Mouse (Mus musculus) heart, embryonic 14.5 days (tissue): Measurements from ENCODE around the gene Map3k9. TPM values are rescaled to one million over a fixed set of nuclear protein-coding genes. Genes with fewer than 3 reads are reported as not detected.

Experiments
- ATAC-seq: fragments of 200-750 bp; cut with Nextera tagmentation; 2 replicates; pipeline ENCODE4 v1.8.0; 2017; ENCODE audit warnings: low read depth, moderate TSS enrichment; ENCODE audit not compliant: insufficient number of reproducible peaks, insufficient read depth, low FRiP score
- H3K27ac ChIP-seq, 2 experiments: fragments of 200-500 bp in 1 of 2; fragments of 300-500 bp in 1 of 2; sonication (generic) in 1 of 2; replicated peaks in 1 of 2; 2 replicates each; pipeline ENCODE4 v1.5.1; 2012 to 2014; ENCODE audit warnings: low read depth in 2 of 2, low read length in 2 of 2, control low read depth in 1 of 2, mild to moderate bottlenecking in 1 of 2, mixed read lengths in 1 of 2; ENCODE audit not compliant: control insufficient read depth in 1 of 2, insufficient read depth in 1 of 2
- H3K27me3 ChIP-seq: fragments of 300-500 bp; sonication (generic); 2 replicates; pipeline ENCODE4 v1.6.1; 2014; ENCODE audit warnings: mild to moderate bottlenecking, low read length, control low read depth; ENCODE audit not compliant: control insufficient read depth, insufficient read depth
- H3K36me3 ChIP-seq: fragments of 300-500 bp; sonication (generic); 2 replicates; pipeline ENCODE4 v1.6.1; 2014; ENCODE audit warnings: mild to moderate bottlenecking, control low read depth, low read length, mixed read lengths; ENCODE audit not compliant: control insufficient read depth, insufficient read depth
- H3K4me1 ChIP-seq, 2 experiments: fragments of 200-500 bp in 1 of 2; fragments of 300-500 bp in 1 of 2; sonication (generic) in 1 of 2; 2 replicates each; pipeline ENCODE4 v1.6.1; 2012 to 2014; ENCODE audit warnings: low read length in 2 of 2, control low read depth in 1 of 2, mixed read lengths in 1 of 2; ENCODE audit not compliant: control insufficient read depth in 2 of 2, insufficient read depth in 2 of 2
- H3K4me2 ChIP-seq: fragments of 300-500 bp; sonication (generic); 2 replicates; pipeline ENCODE4 v1.6.1; 2014; ENCODE audit warnings: mild to moderate bottlenecking, low read length
- H3K4me3 ChIP-seq, 2 experiments: fragments of 200-500 bp in 1 of 2; fragments of 300-500 bp in 1 of 2; sonication (generic) in 1 of 2; 2 replicates each; pipeline ENCODE4 v1.5.1; 2012 to 2014; ENCODE audit warnings: low read length in 2 of 2, mild to moderate bottlenecking in 2 of 2, control low read depth in 1 of 2, low read depth in 1 of 2, moderate library complexity in 1 of 2; ENCODE audit not compliant: control insufficient read depth in 1 of 2, insufficient read depth in 1 of 2
- H3K9ac ChIP-seq: fragments of 300-500 bp; sonication (generic); 2 replicates; pipeline ENCODE4 v1.6.1; 2014; ENCODE audit warnings: mild to moderate bottlenecking, low read length
- H3K9me3 ChIP-seq: fragments of 300-500 bp; sonication (generic); 2 replicates; pipeline ENCODE4 v1.6.1; 2016; ENCODE audit warnings: low read length, control low read depth; ENCODE audit not compliant: control insufficient read depth
- WGBS: fragments of 180-500 bp; shearing (Covaris S2); extraction: QIAGEN DNeasy Blood & Tissue Kit; methylation state at CpG from one replicate; pipeline ENCODE4 v1.1.7; 2014; 5-methylcytosine and 5-hydroxymethylcytosine counted together
- polyA plus RNA-seq: library from polyadenylated mRNA; unstranded; fragments of >200 nt; fragmentation: Nextera tagmentation; extraction: Ambion mirVana; gene quantifications from 2 replicates; pipeline ENCODE4 v1.2.1, GENCODE M21; 2014

Gene Map3k9
- polyA plus RNA-seq, 1 experiment from 2014 or later, result 0.24 TPM

GRCm38 (mm10) chr12:81814742-81815141, 33.8 kb upstream of the Map3k9 start:
- WGBS, result 86% methylated on average over 5 of the region's 5 CpGs
- Histone ChIP-seq H3K9me3 (no peaks in the 10 kb centered on the region), H3K27ac (no peak overlapping the region), H3K4me2 (no peak overlapping the region), H3K9ac (no peak overlapping the region), H3K36me3 (no peaks in the 10 kb centered on the region), H3K4me1 (peaks cover 8 to 10% of the 10 kb centered on the region in 2 experiments; a peak in 3 of 4 replicates), H3K27me3 (no peaks in the 10 kb centered on the region), H3K4me3 (no peak overlapping the region)
- no peak for ATAC-seq

- no peaks in the 10 kb centered on the region for H3K36me3 ChIP-seq
- H3K27ac ChIP-seq, result no peak overlapping the region
- no peak for ATAC-seq
- no peaks in the 10 kb centered on the region for H3K27me3 ChIP-seq
- no peak overlapping the region for H3K9ac ChIP-seq
- no peaks in the 10 kb centered on the region for H3K9me3 ChIP-seq
- no peak overlapping the region for H3K4me3 ChIP-seq
- H3K4me2 ChIP-seq, result no peak overlapping the region
- 49% methylated on average over 8 of the region's 8 CpGs for WGBS
- H3K4me1 ChIP-seq, result peaks cover 11 to 20% of the 10 kb centered on the region in 2 experiments
Observed at GRCm38 (mm10) chr12:81810417-81810816, 29.4 kb upstream of the Map3k9 start.

GRCm38 (mm10) chr12:81808596-81808995, 27.6 kb upstream of the Map3k9 start:
- no peaks in the 10 kb centered on the region for H3K9me3 ChIP-seq
- H3K4me3 ChIP-seq, result no peak overlapping the region
- 55% methylated on average over 2 of the region's 2 CpGs for WGBS
- no peak for ATAC-seq
- no peak overlapping the region for H3K9ac ChIP-seq
- no peaks in the 10 kb centered on the region for H3K27me3 ChIP-seq
- H3K36me3 ChIP-seq, result no peaks in the 10 kb centered on the region
- H3K27ac ChIP-seq, result no peak overlapping the region
- H3K4me1 ChIP-seq, result peaks cover 16 to 25% of the 10 kb centered on the region in 2 experiments
- H3K4me2 ChIP-seq, result no peak overlapping the region

- H3K9ac ChIP-seq, result peak overlapping the region; percentile 39; the same call in 1 of the 2 replicates
Observed at GRCm38 (mm10) chr12:81807953-81808352, 27.0 kb upstream of the Map3k9 start.

GRCm38 (mm10) chr12:81807529-81807837, 26.5 kb upstream of the Map3k9 start:
- Histone ChIP-seq H3K9ac (peak overlapping the region; percentile 39), H3K36me3 (no peaks in the 10 kb centered on the region), H3K4me1 (peaks cover 16 to 26% of the 10 kb centered on the region in 2 experiments), H3K9me3 (no peaks in the 10 kb centered on the region), H3K4me3 (peak overlapping the region; percentile 32 to 44), H3K27me3 (no peaks in the 10 kb centered on the region), H3K4me2 (peak overlapping the region; percentile 65), H3K27ac (peak overlapping the region; percentile 14 to 30; a peak in 2 of 4 replicates)
- no peak for ATAC-seq
- 3% methylated on average over 7 of the region's 7 CpGs for WGBS

More at GRCm38 (mm10) chr12:81807953-81808352, 27.0 kb upstream of the Map3k9 start:
- ATAC-seq, result no peak
- no peaks in the 10 kb centered on the region for H3K9me3 ChIP-seq
- H3K4me1 ChIP-seq, result peaks cover 16 to 26% of the 10 kb centered on the region in 2 experiments
- H3K27me3 ChIP-seq, result no peaks in the 10 kb centered on the region
- no peaks in the 10 kb centered on the region for H3K36me3 ChIP-seq
- 22% methylated on average over 11 of the region's 11 CpGs for WGBS
- H3K4me2 ChIP-seq, result peak overlapping the region; percentile 65
- H3K4me3 ChIP-seq, result peak overlapping the region in 1 of 2 experiments; percentile 32; a peak in 1 of 4 replicates
- H3K27ac ChIP-seq, result no peak overlapping the region

GRCm38 (mm10) chr12:81806759-81807528, 26.0 kb upstream of the Map3k9 start:
- Histone ChIP-seq H3K4me1 (peaks cover 16 to 26% of the 10 kb centered on the region in 2 experiments), H3K9me3 (no peaks in the 10 kb centered on the region), H3K36me3 (no peaks in the 10 kb centered on the region), H3K27ac (peak overlapping the region; percentile 30 to 71; a peak in 3 of 4 replicates), H3K4me3 (peak overlapping the region; percentile 32 to 44), H3K27me3 (no peaks in the 10 kb centered on the region), H3K9ac (peak overlapping the region; percentile 39), H3K4me2 (peak overlapping the region; percentile 65)
- no peak; the same call in 1 of the 2 replicates for ATAC-seq
- 2% methylated on average over 17 of the region's 17 CpGs for WGBS

- Histone ChIP-seq H3K36me3 (no peaks in the 10 kb centered on the region), H3K9ac (no peak overlapping the region), H3K27me3 (no peaks in the 10 kb centered on the region), H3K4me3 (no peak overlapping the region), H3K4me1 (peaks cover 16 to 26% of the 10 kb centered on the region in 2 experiments), H3K9me3 (no peaks in the 10 kb centered on the region), H3K27ac (0 out of 4 replicates have a peak overlapping the region, but pooled peaks of 1 of the 2 experiments have one; percentile 30), H3K4me2 (no peak overlapping the region)
- WGBS, result 87% methylated on average over 5 of the region's 5 CpGs
- no peak for ATAC-seq
Observed at GRCm38 (mm10) chr12:81806114-81806513, 25.1 kb upstream of the Map3k9 start.
